Mouse (Mus musculus): ENCODE results near the gene Camk2n1.

The Camk2n1 gene

DNA sequence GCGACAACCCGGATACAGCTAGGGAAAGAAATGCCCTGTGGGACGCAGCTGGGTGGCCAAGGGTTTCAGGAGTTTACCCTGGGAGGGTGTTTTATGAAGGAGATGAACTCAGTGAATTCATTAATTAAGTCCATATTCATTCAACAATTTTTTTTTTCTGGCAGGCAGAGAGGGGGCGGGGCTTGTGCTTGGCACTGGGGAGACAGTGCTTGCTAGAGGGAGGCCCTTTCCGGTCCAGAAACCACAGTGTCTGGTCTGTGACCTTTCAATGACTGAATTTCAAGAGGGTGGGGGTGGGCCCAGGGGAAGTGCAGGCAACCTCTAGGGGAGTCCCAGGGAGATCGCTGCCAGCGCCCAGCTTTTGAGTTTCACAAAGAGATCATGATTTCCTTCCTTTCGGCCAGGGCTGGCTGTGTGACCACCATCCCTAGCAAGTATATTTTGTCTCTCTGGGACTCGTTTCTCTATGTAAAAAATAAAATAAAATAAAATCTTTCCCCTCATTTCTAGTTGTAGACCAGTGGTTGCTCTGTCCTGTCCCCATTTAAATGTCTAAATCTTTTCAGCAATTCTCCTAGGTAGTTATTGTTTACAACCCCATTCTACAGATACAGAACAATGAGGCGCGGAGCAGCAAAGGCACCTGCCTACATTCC is 9.8 kb downstream of the Camk2n1 start:
- intact Hi-C loops (cut with DNase I) = no loop called here

DNA sequence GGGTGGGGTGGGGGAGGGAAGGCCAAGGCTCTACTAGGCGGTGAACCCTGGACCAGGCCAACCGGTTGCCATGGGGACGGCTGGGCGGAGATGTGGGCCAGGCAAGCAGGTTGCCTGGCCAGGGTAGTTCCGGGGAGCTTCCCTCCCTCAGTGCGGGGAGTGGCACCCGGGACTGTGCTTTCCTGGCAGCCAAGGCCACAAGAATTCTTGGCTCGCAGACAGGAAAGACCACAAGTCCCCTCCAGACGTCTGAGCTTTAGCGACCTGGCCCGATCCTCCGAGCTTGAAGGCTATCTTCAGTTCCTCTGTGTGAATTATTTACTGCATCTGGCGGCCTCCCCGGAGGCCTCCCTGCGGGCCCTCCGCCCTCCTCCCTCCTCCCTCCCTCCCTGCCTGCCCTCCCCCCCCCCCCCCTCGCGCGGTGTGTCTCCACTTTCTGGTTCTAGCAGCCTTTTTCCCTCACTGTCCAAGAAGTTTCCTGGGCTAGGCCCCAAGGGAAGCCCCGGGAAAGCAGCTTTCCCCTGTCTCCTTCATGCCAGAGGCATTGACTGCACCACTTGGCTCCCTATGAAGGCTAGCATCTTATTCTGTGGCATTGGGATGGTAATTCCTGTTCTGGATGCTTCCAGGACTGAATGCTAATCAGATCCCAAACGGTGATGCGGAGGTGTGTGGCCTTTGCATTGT is 10.7 kb downstream of the Camk2n1 start:
- intact Hi-C loops (cut with DNase I) = loop anchor here (5.0 kb wide), 1 partner anchor 97 kb away; no protein-coding TSS in a partner anchor

DNA sequence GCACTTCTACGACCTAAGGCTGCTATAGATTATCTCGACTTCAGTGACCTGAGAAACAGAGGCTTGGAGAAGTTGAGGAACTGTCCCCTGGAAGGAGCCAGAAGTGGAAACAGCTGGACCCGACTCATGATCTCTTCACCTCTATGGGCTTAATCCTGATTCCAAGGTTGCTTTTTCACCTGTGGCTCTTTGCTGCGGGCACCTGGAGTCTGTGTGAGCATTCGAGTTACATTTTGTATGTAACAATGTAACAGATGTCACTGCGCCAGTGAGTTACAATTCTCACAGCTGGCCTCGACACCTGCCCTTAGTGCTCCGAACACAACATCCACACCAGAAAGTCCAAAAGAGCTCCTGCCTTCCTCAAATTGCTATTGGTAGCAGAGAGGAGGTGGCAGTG is 11.3 kb downstream of the Camk2n1 start:
- intact Hi-C loops (cut with DNase I) = loop anchor here (5.0 kb wide), 1 partner anchor 97 kb away; no protein-coding TSS in a partner anchor

DNA sequence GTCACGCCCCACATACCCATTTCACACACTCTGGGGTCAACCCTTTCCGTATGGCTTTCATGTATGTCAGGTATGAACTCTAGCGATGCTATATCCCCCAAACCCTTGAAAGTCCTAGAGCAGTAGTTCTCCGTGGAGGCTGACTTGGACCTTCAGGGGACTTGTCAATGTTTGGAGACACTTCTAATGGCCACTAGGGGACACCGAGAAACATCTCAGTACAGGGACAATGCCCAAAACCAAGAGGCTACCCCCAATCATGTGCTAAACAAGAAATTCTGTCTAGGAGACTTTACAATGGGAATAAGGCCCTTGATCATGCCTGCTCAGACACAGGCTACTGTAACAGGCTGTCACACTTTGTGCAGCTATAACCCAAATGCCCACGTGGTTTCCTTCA is 12.6 kb downstream of the Camk2n1 start:
- intact Hi-C loops (cut with DNase I) = loop anchor here (5.0 kb wide), 1 partner anchor 96 kb away; no protein-coding TSS in a partner anchor

DNA sequence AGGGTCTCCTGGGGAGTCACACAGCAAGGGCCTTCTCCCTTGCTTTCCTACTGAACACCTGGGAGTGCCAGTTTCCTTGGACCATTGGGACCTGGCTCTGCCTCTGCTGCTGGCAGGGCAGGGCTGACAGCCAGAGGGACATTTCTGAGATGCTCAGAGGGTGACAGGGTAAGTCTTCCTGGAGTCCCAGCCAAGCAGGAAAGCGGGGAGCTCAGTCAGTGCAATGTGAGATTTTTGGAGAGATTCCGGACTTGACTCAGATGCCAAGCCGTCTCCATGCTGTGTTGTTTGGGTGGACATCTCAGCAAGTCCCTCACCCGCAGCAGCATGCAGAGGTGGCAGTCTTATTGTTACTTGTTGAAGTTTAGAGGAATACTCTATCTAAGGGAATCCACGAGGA is 13.3 kb downstream of the Camk2n1 start:
- intact Hi-C loops (cut with DNase I) = loop anchor here (5.0 kb wide), 1 partner anchor 95 kb away; no protein-coding TSS in a partner anchor

DNA sequence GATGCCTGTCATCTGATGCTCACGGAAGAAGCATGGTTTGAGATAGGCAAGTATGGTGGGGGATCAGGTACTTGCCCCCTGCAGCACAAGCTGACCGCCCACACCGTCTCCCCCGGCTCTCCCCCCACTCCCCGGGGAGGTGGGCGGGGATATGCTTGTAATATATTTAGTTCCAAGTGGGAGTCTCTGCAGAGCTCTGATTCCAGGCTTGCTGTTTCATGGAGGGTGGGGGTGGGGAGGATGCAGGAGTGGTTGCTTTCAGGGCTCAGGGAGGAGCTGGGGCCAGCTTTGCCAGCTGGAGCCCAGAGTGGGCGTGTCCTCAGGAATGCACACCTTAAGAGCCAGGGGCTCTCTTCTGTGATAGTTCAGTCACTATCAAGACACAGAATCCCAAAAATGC is 15.0 kb downstream of the Camk2n1 start:
- intact Hi-C loops (cut with DNase I) = loop anchor here (5.0 kb wide), 1 partner anchor 93 kb away; no protein-coding TSS in a partner anchor

DNA sequence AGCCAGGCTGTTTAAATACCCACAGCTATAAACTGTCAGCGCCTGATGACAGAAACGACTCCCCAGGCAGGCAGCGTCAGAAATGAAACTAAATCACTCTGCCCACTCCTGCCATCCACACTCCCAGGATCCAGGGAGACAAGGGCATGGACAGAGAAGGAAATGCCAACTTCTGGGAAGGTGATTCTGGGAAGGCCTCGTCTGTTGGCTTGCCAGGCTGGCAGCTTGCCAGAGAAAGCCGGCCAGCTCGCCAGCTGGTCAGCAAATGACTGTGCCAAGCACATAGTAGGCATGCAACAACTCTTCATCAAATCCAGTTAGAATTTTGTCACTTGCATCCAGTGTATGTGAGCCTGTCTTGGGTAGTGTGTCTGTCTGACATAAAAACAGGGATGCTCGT is 17.1 kb downstream of the Camk2n1 start:
- intact Hi-C loops (cut with DNase I) = no loop called here

DNA sequence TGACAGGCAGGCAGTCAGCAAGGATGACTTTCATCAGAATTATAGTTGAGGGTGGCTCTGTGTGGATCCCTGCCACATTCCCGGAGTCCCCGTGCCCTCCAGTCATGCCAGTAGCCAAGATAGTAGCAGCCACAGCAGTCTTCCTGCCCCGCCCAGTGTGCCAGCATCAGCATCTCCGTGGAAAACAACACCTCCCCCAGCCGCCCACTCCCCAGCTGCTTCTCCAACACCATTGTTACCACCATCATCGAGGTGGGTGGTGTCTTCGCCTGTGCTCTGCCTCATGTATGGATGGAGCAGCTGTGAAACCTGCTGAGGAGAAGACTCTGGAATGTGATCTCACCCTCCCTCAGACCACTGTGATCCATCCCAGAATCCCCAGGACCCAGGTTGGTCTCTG is 25.5 kb downstream of the Camk2n1 start:
- intact Hi-C loops (cut with DNase I) = no loop called here

DNA sequence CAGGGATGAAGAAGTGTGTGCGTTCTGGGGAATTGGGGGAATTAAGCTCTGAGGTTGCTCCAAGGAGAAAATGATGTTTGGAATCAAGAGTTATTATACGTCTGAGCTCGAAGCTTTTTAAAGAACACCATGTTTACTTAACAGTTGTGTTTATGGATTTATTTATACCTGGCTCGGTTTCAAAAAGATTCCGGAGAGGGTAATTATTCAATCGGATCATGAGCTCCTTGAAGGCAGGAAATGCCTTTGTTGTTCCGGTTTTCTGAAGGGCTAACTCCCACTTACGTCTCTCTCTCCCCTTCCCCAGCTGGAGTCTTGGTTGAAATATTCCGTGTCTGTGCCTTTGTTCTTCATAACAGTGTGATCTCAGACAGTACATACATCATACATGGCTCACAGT is 26.8 kb downstream of the Camk2n1 start:
- intact Hi-C loops (cut with DNase I) = no loop called here

DNA sequence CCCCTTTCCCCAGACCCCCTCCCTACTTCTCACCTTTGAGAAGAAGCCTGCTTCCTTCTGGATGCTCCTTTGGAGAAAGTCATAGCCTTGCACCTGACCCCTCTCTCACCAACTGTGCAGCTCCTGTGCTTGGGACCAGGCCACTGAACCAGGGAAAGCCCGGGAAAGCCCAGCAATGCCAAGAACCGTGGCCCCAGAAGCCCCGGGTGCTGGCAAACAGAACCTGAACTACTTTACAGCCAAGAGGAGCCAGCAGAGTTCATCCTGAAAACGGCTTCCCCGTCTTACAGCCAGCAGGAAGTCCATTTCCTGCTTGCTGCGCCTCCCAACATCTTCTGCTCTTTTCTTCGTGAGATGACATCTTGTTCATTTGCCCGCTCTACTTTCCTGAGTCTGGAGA is 28.6 kb downstream of the Camk2n1 start:
- intact Hi-C loops (cut with DNase I) = no loop called here

DNA sequence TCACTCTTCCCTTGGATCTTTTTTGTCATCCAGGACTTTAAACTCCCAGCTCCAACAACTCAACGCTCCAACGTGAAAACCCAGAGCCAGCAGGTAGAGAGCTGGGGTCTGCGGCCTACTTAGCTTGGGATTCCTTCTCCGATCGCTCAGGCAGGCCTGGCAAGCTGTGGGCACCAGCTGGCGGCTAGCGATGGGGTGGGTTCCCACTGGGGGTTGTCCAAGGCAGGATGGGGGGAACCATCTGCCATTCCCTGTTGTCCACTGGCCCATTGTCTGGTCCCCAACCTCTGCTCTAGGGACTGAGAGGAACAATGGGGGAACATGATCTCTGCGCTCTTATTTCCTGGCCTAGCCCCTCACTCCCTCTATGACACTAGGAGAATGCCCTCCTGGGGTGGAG is 34.1 kb downstream of the Camk2n1 start:
- intact Hi-C loops (cut with DNase I) = no loop called here

DNA sequence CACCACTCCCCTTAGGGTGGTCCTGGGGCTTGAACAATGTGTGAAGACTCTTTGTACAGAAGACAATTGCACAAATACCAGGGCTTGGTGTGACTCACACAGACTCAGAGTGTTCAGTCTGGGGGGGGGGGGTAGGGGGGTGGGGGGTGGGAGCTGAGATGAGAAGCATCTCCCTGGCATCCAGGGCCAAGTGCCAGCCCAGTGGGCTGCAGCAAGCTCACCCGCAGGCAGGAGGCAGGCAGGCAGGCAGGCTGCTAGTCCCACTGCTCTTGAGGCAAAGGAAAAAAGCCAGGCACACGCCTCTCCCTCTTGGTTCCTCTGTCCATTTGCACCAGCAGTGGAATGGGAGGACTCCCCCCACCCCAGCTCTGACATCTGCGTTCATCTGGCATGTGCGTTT is 37.0 kb downstream of the Camk2n1 start:
- intact Hi-C loops (cut with DNase I) = no loop called here

DNA sequence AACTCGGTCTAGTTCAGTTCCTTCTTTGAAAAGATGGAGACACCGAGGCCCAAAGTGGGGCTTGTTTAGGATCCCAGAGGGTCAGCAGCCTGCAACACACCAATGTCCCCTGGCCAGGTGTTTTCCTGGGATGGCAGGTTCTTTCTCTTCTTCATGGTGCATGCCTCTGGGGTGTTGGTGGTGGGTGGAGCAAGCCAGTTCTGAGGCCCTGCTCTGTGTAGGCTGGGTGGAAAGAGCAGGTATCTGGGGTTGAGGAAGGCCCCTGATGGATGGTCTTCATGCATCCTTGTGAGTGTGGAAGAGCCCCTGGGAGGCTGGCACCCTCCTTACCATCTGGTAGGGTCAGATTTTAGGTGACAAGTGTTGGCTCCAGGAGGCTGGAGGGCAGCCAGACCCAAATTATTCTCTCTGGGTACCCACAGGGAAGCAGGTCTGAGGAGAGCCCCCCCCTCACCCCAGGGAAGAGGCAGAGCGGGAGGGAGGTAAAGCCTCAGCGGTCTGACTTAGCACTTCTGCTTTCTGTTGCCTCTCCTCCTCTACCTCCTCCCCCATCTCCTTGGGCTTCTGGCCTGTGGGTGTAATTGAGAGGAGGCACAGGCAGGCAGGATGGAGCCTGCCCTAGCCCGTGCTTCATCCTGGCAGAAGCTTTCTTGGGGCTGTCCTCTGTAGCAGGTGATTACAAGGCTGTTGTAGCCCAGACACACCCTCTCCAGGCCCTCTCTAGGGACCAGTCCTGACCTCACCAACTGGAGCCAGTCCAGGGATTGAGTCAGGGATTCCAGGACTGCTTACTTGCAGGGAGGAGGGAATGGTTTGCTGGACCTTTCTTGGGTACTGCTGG is 39.3 kb downstream of the Camk2n1 start:
- intact Hi-C loops (cut with DNase I) = no loop called here

DNA sequence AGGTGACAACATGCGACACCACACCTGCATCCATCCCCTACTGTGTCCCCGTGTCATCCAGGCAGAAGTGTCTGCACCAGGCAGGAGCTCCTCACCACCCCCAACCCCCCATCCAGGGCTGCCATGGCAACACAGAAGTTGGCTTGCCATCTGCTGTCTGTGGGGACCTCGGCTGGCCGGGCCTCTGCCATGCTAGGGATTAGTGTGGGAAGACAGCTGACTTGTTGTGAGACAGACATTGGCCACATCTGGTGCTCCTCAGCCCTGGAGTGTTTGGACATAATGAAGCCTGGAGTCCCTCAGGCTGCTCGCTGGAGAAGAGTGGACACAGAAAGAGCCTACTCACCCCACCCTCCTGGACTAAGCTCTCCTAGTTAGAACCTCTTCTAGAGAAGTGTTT is 40.8 kb downstream of the Camk2n1 start:
- intact Hi-C loops (cut with DNase I) = no loop called here

DNA sequence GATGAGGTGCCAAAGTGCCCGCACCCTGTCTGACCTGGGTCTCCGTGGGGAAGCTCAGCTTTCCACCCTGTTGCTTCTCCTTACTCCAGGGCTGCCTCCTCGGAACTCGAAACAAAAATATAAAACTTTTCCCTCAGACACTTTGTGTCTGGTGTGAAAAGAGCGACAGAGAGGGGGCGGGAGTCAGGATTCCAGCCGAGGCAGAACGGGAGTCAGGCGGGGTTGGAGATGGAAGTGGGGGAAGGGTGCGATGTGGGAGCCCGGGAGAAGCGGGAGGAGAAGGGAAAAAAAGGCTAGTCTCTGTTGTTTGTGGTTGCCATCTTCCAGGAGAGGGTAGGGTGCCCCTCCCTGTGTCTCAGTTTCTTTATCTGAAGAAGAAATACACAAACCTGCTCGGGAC is 41.7 kb downstream of the Camk2n1 start:
- intact Hi-C loops (cut with DNase I) = no loop called here

DNA sequence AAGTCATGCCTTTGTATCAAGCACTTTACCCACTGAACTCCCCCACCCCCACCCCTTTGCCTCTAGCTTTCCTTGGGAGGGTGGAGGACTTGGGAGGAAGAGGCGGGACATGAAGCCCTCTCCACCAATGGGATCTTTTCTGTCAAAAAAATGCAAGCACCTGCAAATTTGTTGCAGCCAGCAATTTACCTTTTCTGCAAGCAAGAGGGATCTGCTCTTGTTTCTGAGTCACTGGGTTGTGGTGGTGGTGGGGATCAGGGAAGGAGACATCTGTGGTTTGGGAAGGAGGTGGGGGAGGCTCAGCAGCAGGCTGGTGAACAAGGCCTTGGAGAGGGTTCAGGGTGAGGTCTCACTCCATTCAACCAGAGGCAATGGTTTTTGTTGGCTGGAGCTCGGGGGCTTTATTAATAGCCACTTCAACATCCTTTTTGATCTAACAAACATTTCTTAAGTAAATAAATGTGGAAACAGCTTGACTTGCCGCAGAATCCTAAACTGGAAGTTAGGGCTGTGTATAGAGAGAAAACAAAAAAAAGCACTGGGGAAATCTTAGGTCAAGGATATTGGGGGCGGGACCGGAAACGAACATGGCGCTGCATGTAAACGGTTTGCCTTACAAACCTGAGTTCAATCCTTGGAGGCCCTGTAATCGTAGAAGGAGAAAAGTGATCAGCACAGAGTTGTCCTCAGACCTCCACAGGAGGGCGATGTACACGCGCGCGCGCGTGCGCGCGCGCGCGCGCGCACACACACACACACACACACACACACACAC is 42.8 kb downstream of the Camk2n1 start:
- intact Hi-C loops (cut with DNase I) = no loop called here

DNA sequence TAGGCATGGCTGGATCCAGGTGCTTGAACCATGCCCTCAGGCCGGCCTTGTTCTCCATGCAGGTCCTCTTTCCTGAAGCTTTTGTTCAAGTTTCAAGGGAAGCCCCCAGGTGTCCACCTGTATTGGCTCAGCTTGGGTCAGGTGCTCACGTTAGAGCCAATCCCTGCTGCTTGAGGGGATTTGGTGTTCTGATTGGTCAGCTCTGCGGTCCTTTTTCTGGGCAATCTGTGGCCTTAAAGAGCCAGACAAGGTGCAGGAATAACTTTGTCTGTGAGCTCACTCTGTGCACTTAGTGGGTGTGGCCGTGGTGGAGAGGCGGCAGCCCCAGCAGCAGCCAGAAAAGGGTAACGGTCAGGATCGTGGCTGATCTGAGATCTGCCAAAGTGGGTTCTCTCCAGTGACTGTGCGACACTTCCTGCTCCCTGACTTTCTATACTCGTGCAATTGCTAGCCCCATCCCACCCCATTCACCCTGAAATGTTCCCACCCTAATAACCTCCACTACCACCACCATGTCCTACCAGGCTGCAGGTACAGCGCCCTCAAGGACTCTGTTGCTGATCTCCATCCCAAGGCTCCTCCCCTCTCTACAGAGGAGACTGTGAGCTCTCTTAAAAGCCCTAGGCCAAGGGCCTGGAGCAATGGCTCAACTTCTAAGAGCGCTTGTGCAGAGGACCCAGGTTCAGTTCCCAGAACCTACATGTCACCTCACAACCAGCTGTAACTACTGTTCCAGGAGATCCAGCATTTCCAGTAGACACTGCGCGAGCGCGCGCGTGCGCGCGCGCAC is 45.9 kb downstream of the Camk2n1 start:
- intact Hi-C loops (cut with DNase I) = no loop called here

DNA sequence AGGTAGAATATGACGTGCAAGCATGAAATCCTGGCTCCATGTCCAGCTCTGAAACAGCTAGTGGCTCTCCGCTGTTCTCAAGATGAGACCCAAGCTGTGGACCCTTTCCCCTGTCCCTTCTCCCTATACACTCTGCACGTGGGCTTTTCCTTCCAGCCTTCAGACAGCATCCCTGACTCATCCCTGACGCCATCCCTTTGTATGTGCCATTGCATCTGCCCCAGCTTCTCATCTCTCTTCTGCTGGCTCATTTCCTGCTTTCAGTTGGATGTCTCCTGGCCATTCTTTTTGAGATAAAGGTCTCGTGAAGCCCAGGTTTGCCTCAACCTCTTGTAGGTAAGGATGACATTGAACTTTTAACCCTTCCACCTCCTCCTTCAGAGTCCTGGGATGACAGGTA is 46.9 kb downstream of the Camk2n1 start:
- intact Hi-C loops (cut with DNase I) = no loop called here

DNA sequence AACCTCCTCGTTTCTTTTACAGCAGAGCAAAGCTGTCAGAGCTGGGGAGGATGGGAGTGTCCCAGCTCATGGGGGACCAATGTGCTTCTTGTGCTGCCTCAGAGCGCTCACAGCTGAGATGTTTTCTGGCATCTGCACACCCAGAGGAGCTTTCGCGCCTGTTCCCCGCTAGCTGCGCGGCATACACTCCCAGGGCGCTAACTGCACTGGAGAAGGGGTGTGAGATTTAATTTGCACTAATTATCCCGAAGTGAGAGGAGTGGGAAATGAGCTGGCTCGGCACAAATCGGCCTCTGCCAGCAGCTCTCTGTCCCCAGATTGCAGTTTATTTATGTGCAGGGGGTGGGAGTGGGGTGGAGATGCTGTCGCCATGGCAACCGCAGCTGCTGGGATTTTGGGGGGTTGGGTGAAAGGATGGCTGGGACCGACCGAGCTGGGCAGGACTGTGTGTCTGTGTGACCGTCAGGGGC is 50.6 kb downstream of the Camk2n1 start:
- intact Hi-C loops (cut with DNase I) = loop anchor here (5.0 kb wide), 1 partner anchor 198 kb away; no protein-coding TSS in a partner anchor
